Mouse (Mus musculus) heart, adult 2 months (tissue): ENCODE data around the gene Mamld1. TPM values are rescaled to one million over a fixed set of nuclear protein-coding genes. Genes with fewer than 3 reads are reported as not detected.

Source experiments
- DNase-seq, 2 experiments: peaks; one replicate each; pipeline ENCODE4 v3.0.0; 2021
- H3K27ac ChIP-seq: fragments of 200-600 bp; 2 replicates; pipeline ENCODE4 v1.8.1; 2022
- H3K27me3 ChIP-seq: fragments of 200-500 bp; 2 replicates; pipeline ENCODE4 v1.6.1; 2012; ENCODE audit warnings: mild to moderate bottlenecking, low read length, inconsistent platforms, mixed read lengths; ENCODE audit not compliant: control insufficient read depth, insufficient read depth
- H3K36me3 ChIP-seq: fragments of 200-500 bp; 2 replicates; pipeline ENCODE4 v1.6.1; 2012; ENCODE audit warnings: low read length, inconsistent platforms; ENCODE audit not compliant: control insufficient read depth, insufficient read depth
- H3K4me1 ChIP-seq: fragments of 200-500 bp; 2 replicates; pipeline ENCODE4 v1.6.1; 2011; ENCODE audit warnings: low read length; ENCODE audit not compliant: control insufficient read depth, insufficient read depth
- H3K4me3 ChIP-seq: fragments of 200-600 bp; 2 replicates; pipeline ENCODE4 v1.8.1; 2022
- H3K79me2 ChIP-seq: fragments of 200-500 bp; replicated peaks from 2 replicates; pipeline ENCODE4 v1.6.1; 2012; ENCODE audit warnings: mild to moderate bottlenecking, inconsistent platforms, low read length, moderate library complexity, mixed read lengths; ENCODE audit not compliant: control insufficient read depth, insufficient read depth
- H3K9ac ChIP-seq: fragments of 200-500 bp; 2 replicates; pipeline ENCODE4 v1.6.1; 2012; ENCODE audit warnings: low read depth, mild to moderate bottlenecking, control low read depth, inconsistent platforms, low read length, mixed read lengths
- CTCF ChIP-seq: fragments of 200-600 bp; IDR thresholded peaks from 2 replicates; pipeline ENCODE4 v1.8.1; 2022; ENCODE audit warnings: antibody characterized with exemption, mild to moderate bottlenecking, moderate library complexity
- EP300 ChIP-seq: fragments of 200-500 bp; IDR thresholded peaks from 2 replicates; pipeline ENCODE4 v1.6.1; 2011; ENCODE audit warnings: low read depth, low read length, control low read depth; ENCODE audit not compliant: insufficient read depth
- POLR2A ChIP-seq: fragments of 200-500 bp; IDR thresholded peaks from 2 replicates; pipeline ENCODE4 v1.6.1; 2011; ENCODE audit warnings: mild to moderate bottlenecking, low read depth, low read length, control low read depth; ENCODE audit not compliant: insufficient read depth
- WGBS: fragments of 180-500 bp; shearing (Covaris S2); methylation state at CpG from one replicate; pipeline ENCODE4 v1.1.7; 2018; 5-methylcytosine and 5-hydroxymethylcytosine counted together
- intact Hi-C: fragments of 180-260 bp; cut with DNase I; formaldehyde crosslinking; loops from one replicate; pipeline ENCODE4 v1.15.1; 2025
- polyA plus RNA-seq: library from polyadenylated mRNA; depleted of rRNA; stranded (reverse); fragments of >200 nt; gene quantifications from 2 replicates; pipeline ENCODE4 v1.2.3, GENCODE M21; 2012
- total RNA-seq, 2 experiments: library from RNA; stranded (reverse); gene quantifications; 2 replicates each; pipeline ENCODE4 v1.2.3; 2021

The Mamld1 gene
- total and polyA plus RNA-seq, 3 experiments: 4.5 to 7.0 (median 5.7) TPM

DNA sequence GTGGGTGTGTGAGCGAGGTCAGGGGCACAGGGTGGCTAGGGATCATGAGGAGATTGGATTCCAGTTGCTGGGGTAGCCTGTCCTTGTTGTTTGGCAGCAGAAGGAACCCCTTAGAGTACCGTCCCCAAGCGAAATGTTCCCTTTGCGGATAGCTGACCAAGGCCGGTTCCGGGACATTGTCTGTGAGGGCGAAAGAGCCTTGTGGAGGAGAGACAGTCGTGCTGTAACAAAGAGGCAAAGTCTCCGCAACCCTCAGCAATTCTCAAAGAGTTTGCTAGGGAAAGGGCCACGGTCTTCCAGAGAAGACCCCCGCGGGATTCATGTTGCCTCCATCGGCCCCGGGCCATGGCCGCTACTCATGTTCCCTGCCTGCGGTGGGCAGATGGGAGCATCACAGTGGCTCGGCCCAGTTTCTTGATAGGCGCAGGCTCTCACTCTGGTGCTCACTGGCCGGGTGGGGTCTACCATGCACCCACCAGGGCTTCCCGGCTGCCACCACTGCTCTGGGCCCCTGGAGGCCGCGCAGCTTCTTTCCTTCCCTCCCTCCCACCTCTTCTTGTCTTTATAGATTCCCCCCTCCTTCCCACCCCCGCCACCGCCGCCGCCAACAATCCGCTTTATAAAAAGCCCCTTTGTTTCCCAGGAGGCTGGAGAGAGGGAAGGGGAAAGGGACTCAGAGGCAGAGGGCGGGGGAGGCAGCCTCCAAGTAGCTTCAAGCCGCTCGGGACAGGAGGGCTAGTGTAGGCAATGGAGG lies 1.5 kb downstream of the Mamld1 start:
- DNase-seq: peak; percentile 29 to 55
- Histone ChIP-seq H3K9ac (peak overlapping the region; percentile 82), H3K36me3 (no peaks in the 10 kb centered on the region), H3K4me1 (peaks cover 5% of the 10 kb centered on the region), H3K4me3 (peak overlapping the region; percentile 60), H3K79me2 (no peaks in the 10 kb centered on the region), H3K27ac (peak overlapping the region; percentile 75), H3K27me3 (no peaks in the 10 kb centered on the region)
- WGBS: 16% methylated on average over 30 of the region's 30 CpGs
- intact Hi-C loops: loop anchor here (2.0 to 10.0 kb wide), 9 partner anchors 36 to 469 kb away; no protein-coding TSS in a partner anchor
- TF ChIP-seq EP300: no peak
- TF ChIP-seq CTCF: no peak
- TF ChIP-seq POLR2A: no peak

DNA sequence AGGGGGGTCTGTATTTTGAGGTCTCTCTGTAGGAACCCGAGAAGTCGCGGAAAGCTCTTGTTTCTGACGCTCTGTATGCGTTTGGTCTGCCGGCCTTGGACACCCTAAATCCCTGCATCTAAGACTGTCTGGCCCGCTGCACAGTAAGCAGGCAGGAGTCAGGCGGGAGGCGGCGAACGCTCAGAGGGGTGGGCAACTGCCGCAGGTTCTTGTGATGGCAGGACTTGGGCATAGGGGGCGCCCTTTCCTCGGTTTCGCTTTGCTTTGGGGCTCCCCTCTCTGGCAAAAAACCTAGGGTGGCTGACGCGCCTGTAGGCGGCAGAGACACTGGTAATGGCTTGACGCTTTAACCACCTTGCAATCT lies 2.0 kb downstream of the Mamld1 start:
- peaks cover 5% of the 10 kb centered on the region for H3K4me1 ChIP-seq
- intact Hi-C loops: loop anchor here (2.0 to 10.0 kb wide), 9 partner anchors 35 to 470 kb away; no protein-coding TSS in a partner anchor
- peak; percentile 77 to 85 for DNase-seq
- H3K36me3 ChIP-seq: no peaks in the 10 kb centered on the region
- peak overlapping the region; percentile 51 for H3K9ac ChIP-seq
- H3K27ac ChIP-seq: peak overlapping the region; percentile 75
- 20% methylated on average over 19 of the region's 19 CpGs for WGBS
- no peaks in the 10 kb centered on the region for H3K79me2 ChIP-seq
- peak overlapping the region; percentile 60 for H3K4me3 ChIP-seq
- 0 out of 2 replicates have a peak, but pooled peaks have one; percentile 32 for TF ChIP-seq EP300
- no peak for TF ChIP-seq POLR2A
- peak; percentile 79 for TF ChIP-seq CTCF
- no peaks in the 10 kb centered on the region for H3K27me3 ChIP-seq

DNA sequence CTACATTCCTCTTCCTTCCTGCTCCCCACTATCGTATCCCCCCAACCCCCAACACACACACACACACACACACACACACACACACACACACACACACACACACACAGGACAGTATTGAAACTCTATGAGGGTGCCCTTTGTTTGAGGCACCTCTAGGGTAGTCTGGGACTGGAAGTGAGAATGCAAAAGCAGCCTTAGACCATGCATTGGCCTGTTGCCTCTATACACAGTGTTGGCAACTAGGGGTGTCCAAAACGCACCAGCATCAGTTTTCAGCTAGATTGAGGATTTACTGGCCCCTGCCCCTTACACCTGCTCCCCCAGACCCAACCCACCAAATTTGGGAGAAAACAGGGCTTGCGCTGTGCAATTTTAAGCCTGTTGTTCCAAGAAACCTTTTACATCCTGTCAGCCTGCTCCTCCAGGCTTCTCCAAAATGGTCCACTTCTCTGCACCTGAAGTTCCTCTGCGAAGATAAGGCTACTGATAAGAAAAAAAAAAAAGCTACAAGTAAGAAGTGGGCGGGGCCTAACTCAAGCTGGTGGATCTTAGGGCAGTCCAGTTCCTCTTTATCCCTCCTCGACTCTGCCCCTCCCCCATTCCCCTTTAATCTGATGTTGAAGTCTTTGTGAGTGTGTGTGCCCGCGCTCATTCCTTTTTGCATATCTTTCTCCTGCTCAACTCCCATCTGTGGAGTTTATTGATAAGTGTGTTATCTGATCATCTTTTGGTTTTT lies 2.6 kb downstream of the Mamld1 start:
- Histone ChIP-seq H3K27me3 (no peaks in the 10 kb centered on the region), H3K36me3 (no peaks in the 10 kb centered on the region), H3K4me1 (peaks cover 5% of the 10 kb centered on the region), H3K79me2 (no peaks in the 10 kb centered on the region), H3K9ac (peak overlapping the region; percentile 50), H3K4me3 (no peak overlapping the region; the same call in 1 of the 2 replicates), H3K27ac (no peak overlapping the region; the same call in 1 of the 2 replicates)
- TF ChIP-seq EP300 (no peak), CTCF (no peak), POLR2A (no peak)
- peak; percentile 11 to 26 for DNase-seq
- WGBS: 25% methylated on average over 8 of the region's 8 CpGs
- intact Hi-C loops: loop anchor here (2.0 to 10.0 kb wide), 9 partner anchors 35 to 470 kb away; no protein-coding TSS in a partner anchor

DNA sequence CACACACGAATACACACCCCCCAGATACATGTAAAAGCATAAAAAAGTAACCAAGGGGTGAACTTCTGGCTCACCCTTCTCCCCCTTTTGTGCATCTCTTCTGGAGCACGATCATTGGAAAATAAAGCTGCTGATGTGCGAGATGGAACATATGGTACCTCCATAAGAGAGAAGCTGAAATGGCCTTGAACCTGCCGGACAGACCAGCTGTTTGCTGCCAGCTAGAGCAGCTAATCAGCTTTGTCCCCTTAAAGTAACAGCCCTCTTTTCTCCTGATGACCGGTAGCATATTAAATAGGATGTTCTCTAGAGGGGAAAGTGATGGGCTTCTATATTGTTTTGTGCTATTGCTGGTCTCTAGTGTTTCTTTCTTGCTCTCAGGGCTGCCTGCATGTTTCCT lies 3.2 kb downstream of the Mamld1 start:
- WGBS: 35% methylated on average over 5 of the region's 5 CpGs
- Histone ChIP-seq H3K36me3 (no peaks in the 10 kb centered on the region), H3K4me1 (peaks cover 5% of the 10 kb centered on the region), H3K79me2 (no peaks in the 10 kb centered on the region), H3K9ac (no peak overlapping the region), H3K27ac (no peak overlapping the region; the same call in 1 of the 2 replicates), H3K27me3 (no peaks in the 10 kb centered on the region), H3K4me3 (no peak overlapping the region)
- DNase-seq: no peak
- intact Hi-C loops: loop anchor here (2.0 to 10.0 kb wide), 9 partner anchors 34 to 471 kb away; no protein-coding TSS in a partner anchor
- TF ChIP-seq CTCF (no peak), EP300 (no peak), POLR2A (no peak)

DNA sequence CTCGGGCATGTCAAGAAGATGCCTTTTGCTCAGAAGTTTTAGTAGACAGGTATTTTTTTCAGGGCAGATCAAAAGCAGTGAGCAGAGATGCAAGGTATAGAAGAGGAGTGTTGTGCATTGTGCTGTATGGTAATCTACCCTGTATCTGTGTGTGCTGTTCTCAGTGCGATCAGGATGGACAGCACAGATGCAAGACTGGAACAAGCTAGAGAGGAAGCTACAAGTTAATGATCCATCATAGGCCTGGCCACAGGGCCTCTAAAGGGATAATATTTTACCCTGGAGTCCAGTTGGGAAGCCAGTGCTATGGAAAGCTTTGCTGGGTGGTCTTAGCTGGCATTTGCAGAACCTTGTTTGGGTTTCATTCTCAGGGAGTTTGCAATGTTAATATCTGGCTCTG lies 6.9 kb downstream of the Mamld1 start:
- no peak for TF ChIP-seq POLR2A
- TF ChIP-seq EP300: no peak
- TF ChIP-seq CTCF: no peak
- intact Hi-C loops: loop anchor here (10.0 kb wide), 2 partner anchors 232 to 328 kb away; no protein-coding TSS in a partner anchor
- Histone ChIP-seq H3K79me2 (no peaks in the 10 kb centered on the region), H3K27ac (no peak overlapping the region), H3K4me1 (peaks cover 3% of the 10 kb centered on the region), H3K4me3 (no peak overlapping the region), H3K27me3 (no peaks in the 10 kb centered on the region), H3K9ac (no peak overlapping the region), H3K36me3 (no peaks in the 10 kb centered on the region)
- DNase-seq: no peak
- WGBS: 76% methylated on average over 2 of the region's 2 CpGs
